In genomic region chr2:109989679-109990473, GRCm38 (mm10) we compare ENCODE assay signal across 13 mouse cellular contexts. TPM values are rescaled to one million over a fixed set of nuclear protein-coding genes. Genes with fewer than 3 reads are reported as not detected.
DNase-seq lines count a peak whose midpoint lies in the region; ATAC-seq lines count a peak whose summit lies in the region.
"Had no signal": no experiment of that assay in that cellular context is flagged by ENCODE, and none has a peak within 500 bp of the region (broad histone marks: within the 10 kb centered on the region; RNA-seq: fewer than 3 reads in every experiment).

No protein-coding gene starts in this region.

- 55% methylated on average over 8 of the region's 8 CpGs for WGBS in heart, embryonic 11.5 days (ENCODE audit: insufficient replicate concordance)
- whole genome bisulfite sequencing in liver, embryonic 11.5 days = 70% methylated on average over 8 of the region's 8 CpGs
- WGBS in liver, embryonic 12.5 days (ENCODE audit: insufficient replicate concordance) = 69% methylated on average over 8 of the region's 8 CpGs
- WGBS in hindbrain, embryonic 13.5 days = 33% methylated on average over 8 of the region's 8 CpGs

- H3K4me2 ChIP-seq in heart, embryonic 11.5 days = peak overlapping the region; percentile 27
- H3K4me2 ChIP-seq in liver, embryonic 11.5 days = peak overlapping the region; percentile 24; the same call in 1 of the 2 replicates
- no peak overlapping the region for H3K4me2 ChIP-seq in liver, embryonic 12.5 days
- no peak overlapping the region for H3K4me2 ChIP-seq in hindbrain, embryonic 13.5 days
- H3K4me2 ChIP-seq: midbrain, embryonic 15.5 days had no signal

- H3K36me3 ChIP-seq in heart, embryonic 11.5 days (ENCODE audit: control insufficient read depth, insufficient read depth, low read length) = no peaks in the 10 kb centered on the region
- no peaks in the 10 kb centered on the region for H3K36me3 ChIP-seq in liver, embryonic 11.5 days (ENCODE audit: control insufficient read depth, insufficient read depth, low read length)
- no peaks in the 10 kb centered on the region for H3K36me3 ChIP-seq in liver, embryonic 12.5 days
- no peaks in the 10 kb centered on the region for H3K36me3 ChIP-seq in hindbrain, embryonic 13.5 days
- H3K36me3 ChIP-seq: midbrain, embryonic 15.5 days had no signal

- H3K9me3 ChIP-seq in heart, embryonic 11.5 days (replicated peaks; ENCODE audit: control insufficient read depth, low read length) = no peaks in the 10 kb centered on the region
- H3K9me3 ChIP-seq in liver, embryonic 11.5 days (ENCODE audit: control insufficient read depth, low read length) = no peaks in the 10 kb centered on the region
- H3K9me3 ChIP-seq in liver, embryonic 12.5 days (replicated peaks) = no peaks in the 10 kb centered on the region
- no peaks in the 10 kb centered on the region for H3K9me3 ChIP-seq in hindbrain, embryonic 13.5 days
- H3K9me3 ChIP-seq: midbrain, embryonic 15.5 days had no signal

- no peak overlapping the region for H3K4me3 ChIP-seq in heart, embryonic 11.5 days (ENCODE audit: low read depth, low read length)
- no peak overlapping the region for H3K4me3 ChIP-seq in liver, embryonic 11.5 days (ENCODE audit: low read depth, low read length)
- H3K4me3 ChIP-seq in liver, embryonic 12.5 days = no peak overlapping the region
- no peak overlapping the region for H3K4me3 ChIP-seq in hindbrain, embryonic 13.5 days
- H3K4me3 ChIP-seq: layer of hippocampus, adult 2 months; midbrain, embryonic 15.5 days had no signal

- peak overlapping the region; percentile 46; the same call in 1 of the 2 replicates for H3K27ac ChIP-seq in heart, embryonic 11.5 days (ENCODE audit: low read depth, low read length)
- H3K27ac ChIP-seq in liver, embryonic 11.5 days (ENCODE audit: low read depth, low read length) = no peak overlapping the region
- H3K27ac ChIP-seq in liver, embryonic 12.5 days = no peak overlapping the region
- H3K27ac ChIP-seq in hindbrain, embryonic 13.5 days = 0 out of 2 replicates have a peak overlapping the region, but pooled peaks have one; percentile 18
- H3K27ac ChIP-seq: layer of hippocampus, adult 2 months; midbrain, embryonic 15.5 days had no signal

- no peak for DNase-seq in heart, postnatal 14 days
- DNase-seq in liver, embryonic 11.5 days (ENCODE audit: low spot score) = no peak
- peak; percentile 67 for DNase-seq in retina, embryonic 14.5 days (ENCODE audit: low spot score)
- no peak for DNase-seq in cerebellum, adult 8-10 months
- no peak for DNase-seq in ovary, postnatal 10 days (ENCODE audit: low spot score)
- DNase-seq: B cell, adult 2 months; lung, adult 2 months; thymus, postnatal 25 days had no signal

- intact Hi-C loops in heart, postnatal 14 days (cut with DNase I) = no loop called here

- H3K27me3 ChIP-seq in heart, embryonic 11.5 days (ENCODE audit: control insufficient read depth, insufficient read depth, low read length) = no peaks in the 10 kb centered on the region
- H3K27me3 ChIP-seq in liver, embryonic 11.5 days (replicated peaks; ENCODE audit: control insufficient read depth, insufficient read depth, low read length) = no peaks in the 10 kb centered on the region
- no peaks in the 10 kb centered on the region for H3K27me3 ChIP-seq in liver, embryonic 12.5 days (replicated peaks)
- no peaks in the 10 kb centered on the region for H3K27me3 ChIP-seq in hindbrain, embryonic 13.5 days
- H3K27me3 ChIP-seq: midbrain, embryonic 15.5 days had no signal

- peaks cover 57% of the 10 kb centered on the region for H3K4me1 ChIP-seq in heart, embryonic 11.5 days (ENCODE audit: control insufficient read depth, insufficient read depth, low read length)
- H3K4me1 ChIP-seq in liver, embryonic 11.5 days (replicated peaks; ENCODE audit: control insufficient read depth, insufficient read depth, low read length) = peaks cover 36% of the 10 kb centered on the region
- H3K4me1 ChIP-seq in liver, embryonic 12.5 days = peaks cover 67% of the 10 kb centered on the region
- H3K4me1 ChIP-seq in hindbrain, embryonic 13.5 days (replicated peaks) = peaks cover 39% of the 10 kb centered on the region

- ATAC-seq in heart, embryonic 11.5 days (replicated peaks; ENCODE audit: insufficient number of reproducible peaks, low FRiP score, low TSS enrichment) = no peak
- ATAC-seq in liver, embryonic 11.5 days (replicated peaks; ENCODE audit: low FRiP score) = no peak
- ATAC-seq in liver, embryonic 12.5 days = no peak
- no peak for ATAC-seq in hindbrain, embryonic 13.5 days (ENCODE audit: low FRiP score)
- ATAC-seq: midbrain, embryonic 15.5 days had no signal

- no peak overlapping the region for H3K9ac ChIP-seq in heart, embryonic 11.5 days (ENCODE audit: low read depth, low read length)
- no peak overlapping the region for H3K9ac ChIP-seq in liver, embryonic 11.5 days (ENCODE audit: low read depth, low read length)
- H3K9ac ChIP-seq in liver, embryonic 12.5 days = no peak overlapping the region
- H3K9ac ChIP-seq in hindbrain, embryonic 13.5 days = no peak overlapping the region
- H3K9ac ChIP-seq: midbrain, embryonic 15.5 days had no signal

RNA-seq across cellular contexts. Expression of gene Ccdc34, which starts 27.7 kb away (rescaled TPM):
- polyA plus RNA-seq in heart, embryonic 11.5 days (2014; fragmentation: Nextera tagmentation; extraction: Ambion mirVana) = 27.4 and 31.3 TPM in 2 replicates
- total RNA-seq in heart, postnatal 14 days (2021) = 1 to 10 TPM; 7.3 to 9.2 TPM
- polyA plus RNA-seq in liver, embryonic 11.5 days (2014; fragmentation: Nextera tagmentation; extraction: Ambion mirVana) = 34.4 and 42.5 TPM in 2 replicates
- polyA plus RNA-seq in liver, embryonic 12.5 days (2016; fragmentation: Nextera tagmentation; extraction: Ambion mirVana) = 26.8 and 28.3 TPM in 2 replicates
- 37.8 and 39.6 TPM in 2 replicates for polyA plus RNA-seq in hindbrain, embryonic 13.5 days (2015; fragmentation: Nextera tagmentation; extraction: Ambion mirVana)

Comparison
In these comparisons a context has a peak if more than half of its experiments do, and no peak if none do; other contexts are left out.
1. H3K4me2 ChIP-seq: peak in heart, embryonic 11.5 days (single experiment) and liver, embryonic 11.5 days (single experiment); none in liver, embryonic 12.5 days (single experiment) and hindbrain, embryonic 13.5 days (single experiment).
2. H3K27ac ChIP-seq: peak in heart, embryonic 11.5 days (single experiment) and hindbrain, embryonic 13.5 days (single experiment); none in liver, embryonic 11.5 days (single experiment) and liver, embryonic 12.5 days (single experiment).